8 mouse cellular contexts compared by ENCODE assay signal in the genomic region with DNA sequence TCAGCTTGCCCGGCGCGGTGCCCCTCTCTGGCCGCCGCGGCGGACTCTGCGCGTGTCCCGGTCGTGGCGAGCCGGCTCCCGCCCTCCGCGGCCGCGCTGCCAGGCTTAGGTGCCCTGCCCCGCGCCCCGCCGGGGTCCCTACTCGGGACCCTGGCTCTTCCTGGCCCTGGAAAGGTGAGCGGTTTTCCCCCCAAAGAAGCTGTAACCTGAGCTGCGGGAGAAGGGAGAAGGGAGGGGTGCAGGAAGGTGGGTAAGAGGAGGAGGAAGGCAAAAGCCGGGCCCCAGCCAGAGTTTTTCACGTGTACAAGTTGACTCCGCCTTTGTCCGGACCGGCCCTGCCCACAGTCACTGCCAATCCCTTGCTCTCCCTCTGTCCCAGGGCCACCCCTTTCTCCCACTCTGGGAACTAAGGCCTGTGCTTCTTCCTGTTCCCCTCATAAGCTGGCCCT. TPM values are rescaled to one million over a fixed set of nuclear protein-coding genes. Genes with fewer than 3 reads are reported as not detected.
A peak's percentile ranks its signal among the peaks of the same experiment; 100 is the strongest.
DNase-seq lines count a peak whose midpoint lies in the region; ATAC-seq lines count a peak whose summit lies in the region.

A gene (minus strand): TSS at position 269 of the 449 bp plus-strand sequence.

- peaks cover 7% of the 10 kb centered on the region; the same call in 1 of the 2 replicates for H3K27me3 ChIP-seq in hindbrain, embryonic 16.5 days (replicated peaks; ENCODE audit: control insufficient read depth, insufficient read depth, low read length)
- H3K27me3 ChIP-seq in megakaryocyte, embryonic 14.5 days (replicated peaks): peaks cover 79% of the 10 kb centered on the region

- H3K9ac ChIP-seq in hindbrain, embryonic 16.5 days (ENCODE audit: low read depth, low read length): peak within 1 kb of the TSS; percentile 80

- H3K4me1 ChIP-seq in hindbrain, embryonic 16.5 days (ENCODE audit: control insufficient read depth, insufficient read depth, low read depth, low read length): peaks cover 15% of the 10 kb centered on the region
- H3K4me1 ChIP-seq in megakaryocyte, embryonic 14.5 days: peaks cover 63% of the 10 kb centered on the region

- H3K4me2 ChIP-seq in hindbrain, embryonic 16.5 days (ENCODE audit: low read length): peak within 1 kb of the TSS; percentile 100

- no peak within 1 kb of the TSS for H3K27ac ChIP-seq in hindbrain, embryonic 16.5 days (ENCODE audit: low read depth, low read length)

- no peaks in the 10 kb centered on the region for H3K9me3 ChIP-seq in hindbrain, embryonic 16.5 days (ENCODE audit: control insufficient read depth, low read length)
- 0 out of 2 replicates have a peak, but pooled peaks cover 3% of the 10 kb centered on the region for H3K9me3 ChIP-seq in megakaryocyte, embryonic 14.5 days

- H3K4me3 ChIP-seq in hindbrain, embryonic 16.5 days (ENCODE audit: low read length): peak within 1 kb of the TSS; percentile 62
- peak within 1 kb of the TSS; percentile 91 for H3K4me3 ChIP-seq in megakaryocyte, embryonic 14.5 days (replicated peaks)

- peak in 1 of 2 experiments; percentile 57 for DNase-seq in frontal cortex, adult 2 months (ENCODE audit: extremely low spot score in 1 of 2, low spot score in 1 of 2)
- DNase-seq in frontal cortex, postnatal 10 days (ENCODE audit: low spot score in 2 of 2): no peak
- peak; percentile 60 for DNase-seq in cerebellum, adult 9-10 months
- peak; percentile 31 to 54 for DNase-seq in gastrocnemius, adult 8-10 months (ENCODE audit: low spot score in 2 of 2)
- DNase-seq in left cerebral cortex, postnatal 14 days (ENCODE audit: low spot score in 2 of 2): no peak
- peak; percentile 67 for DNase-seq in testis, postnatal 10 days (ENCODE audit: low spot score)

- no peak for ATAC-seq in hindbrain, embryonic 16.5 days

- no peaks in the 10 kb centered on the region for H3K36me3 ChIP-seq in hindbrain, embryonic 16.5 days (ENCODE audit: control insufficient read depth, insufficient read depth, low read length)
- H3K36me3 ChIP-seq in megakaryocyte, embryonic 14.5 days (replicated peaks; ENCODE audit: low read length): no peaks in the 10 kb centered on the region

- intact Hi-C loops in left cerebral cortex, postnatal 14 days (cut with DNase I): no loop called here

- WGBS in hindbrain, embryonic 16.5 days: under 1% methylated on average over 30 of the region's 30 CpGs

RNA-seq across cellular contexts. Expression of the gene that starts here (rescaled TPM):
- polyA plus RNA-seq in frontal cortex, adult 2 months (2012; rRNA removed): 28.8 and 43.4 TPM in 2 replicates
- total RNA-seq in gastrocnemius, adult 8-10 months (2022): 1 to 10 TPM; 4.2 to 6.7 (median 4.2) TPM
- polyA plus RNA-seq in hindbrain, embryonic 16.5 days (2015; fragmentation: Nextera tagmentation; extraction: Ambion mirVana): 1.1 and 1.5 TPM in 2 replicates
- total RNA-seq in left cerebral cortex, postnatal 14 days (2021): 10 to 100 TPM; 17.0 to 28.3 TPM
- polyA plus RNA-seq in megakaryocyte, embryonic 14.5 days (2012; ENCODE audit: insufficient read depth, low replicate concordance): 4.2 and 28.8 TPM in 2 replicates

Comparison
In these comparisons a context has a peak if more than half of its experiments do, and no peak if none do; other contexts are left out.
1. DNase-seq: peak in cerebellum, adult 9-10 months (single experiment), gastrocnemius, adult 8-10 months (2 of 2) and testis, postnatal 10 days (single experiment); none in frontal cortex, postnatal 10 days (0 of 2) and left cerebral cortex, postnatal 14 days (0 of 2).